Mouse (Mus musculus): Measurements from ENCODE around the gene Akt3. TPM values are rescaled to one million over a fixed set of nuclear protein-coding genes. Genes with fewer than 3 reads are reported as not detected.

Akt3 gene
- 0.79 and 1.3 TPM in 2 replicates for polyA plus RNA-seq (2012)

DNA sequence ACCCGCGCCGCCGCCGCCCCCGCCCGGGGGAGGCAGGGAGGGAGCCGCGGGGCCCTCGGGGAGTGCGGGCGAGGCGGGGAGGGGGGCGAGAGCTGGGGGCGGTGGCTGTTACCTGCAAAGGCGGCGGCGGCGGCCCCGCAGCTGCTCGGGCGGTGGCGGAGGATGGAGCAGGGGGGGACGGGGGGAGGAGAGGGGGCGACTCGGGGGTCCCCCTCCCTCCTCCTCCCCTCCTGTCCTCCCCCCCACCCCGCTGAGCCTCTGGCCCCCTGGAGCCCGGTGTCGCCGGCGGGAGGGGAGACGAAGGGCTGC lies at the start of gene Akt3:
Gene Akt3 (minus strand): TSS at position 170 of the 309 bp plus-strand sequence.

Other genes starting within 250 kb of the Akt3 start
- gene Zbtb18, start 184.1 kb upstream of the Akt3 start, polyA plus RNA-seq (2012) = 37.5 and 44.6 TPM in 2 replicates

Measured in megakaryocyte-erythroid progenitor cell, adult 5 weeks (primary cell).